Comparison of ENCODE assay signal across 10 mouse cellular contexts in genomic region chr6:22122693-22123092, GRCm38 (mm10).
"Had no signal": no experiment of that assay in that cellular context is flagged by ENCODE, and none has a peak within 500 bp of the region (broad histone marks: within the 10 kb centered on the region; RNA-seq: fewer than 3 reads in every experiment).

No protein-coding gene starts in this region.

- H3K9me3 ChIP-seq: lung, embryonic 15.5 days; megakaryocyte, embryonic 14.5 days; midbrain, embryonic 10.5 days; midbrain, embryonic 13.5 days; neural tube, embryonic 12.5 days; stomach, embryonic 15.5 days had no signal

- H3K27ac ChIP-seq: liver, embryonic 14.5 days; lung, embryonic 15.5 days; macrophage; midbrain, embryonic 10.5 days; midbrain, embryonic 13.5 days; neural tube, embryonic 12.5 days; stomach, embryonic 15.5 days; stomach, postnatal 0 days had no signal

- H3K4me3 ChIP-seq: lung, embryonic 15.5 days; midbrain, embryonic 10.5 days; midbrain, embryonic 13.5 days; myocyte; neural tube, embryonic 12.5 days; stomach, embryonic 15.5 days had no signal

- H3K9ac ChIP-seq: liver, embryonic 14.5 days; lung, embryonic 15.5 days; midbrain, embryonic 13.5 days; neural tube, embryonic 12.5 days; stomach, embryonic 15.5 days had no signal

- H3K27me3 ChIP-seq: lung, embryonic 15.5 days; megakaryocyte, embryonic 14.5 days; midbrain, embryonic 13.5 days; neural tube, embryonic 12.5 days; stomach, embryonic 15.5 days had no signal

- H3K4me1 ChIP-seq: lung, embryonic 15.5 days; midbrain, embryonic 10.5 days; midbrain, embryonic 13.5 days; neural tube, embryonic 12.5 days; stomach, embryonic 15.5 days had no signal

- H3K36me3 ChIP-seq: lung, embryonic 15.5 days; midbrain, embryonic 10.5 days; midbrain, embryonic 13.5 days; neural tube, embryonic 12.5 days; stomach, embryonic 15.5 days had no signal

- H3K4me2 ChIP-seq: lung, embryonic 15.5 days; midbrain, embryonic 13.5 days; neural tube, embryonic 12.5 days; stomach, embryonic 15.5 days had no signal
